Mouse (Mus musculus): Measurements from ENCODE around the gene Slc23a4. TPM values are rescaled to one million over a fixed set of nuclear protein-coding genes. Genes with fewer than 3 reads are reported as not detected.

Gene Slc23a4
- polyA plus RNA-seq (2012; rRNA removed) = 0.33 and 0.73 TPM in 2 replicates

DNA sequence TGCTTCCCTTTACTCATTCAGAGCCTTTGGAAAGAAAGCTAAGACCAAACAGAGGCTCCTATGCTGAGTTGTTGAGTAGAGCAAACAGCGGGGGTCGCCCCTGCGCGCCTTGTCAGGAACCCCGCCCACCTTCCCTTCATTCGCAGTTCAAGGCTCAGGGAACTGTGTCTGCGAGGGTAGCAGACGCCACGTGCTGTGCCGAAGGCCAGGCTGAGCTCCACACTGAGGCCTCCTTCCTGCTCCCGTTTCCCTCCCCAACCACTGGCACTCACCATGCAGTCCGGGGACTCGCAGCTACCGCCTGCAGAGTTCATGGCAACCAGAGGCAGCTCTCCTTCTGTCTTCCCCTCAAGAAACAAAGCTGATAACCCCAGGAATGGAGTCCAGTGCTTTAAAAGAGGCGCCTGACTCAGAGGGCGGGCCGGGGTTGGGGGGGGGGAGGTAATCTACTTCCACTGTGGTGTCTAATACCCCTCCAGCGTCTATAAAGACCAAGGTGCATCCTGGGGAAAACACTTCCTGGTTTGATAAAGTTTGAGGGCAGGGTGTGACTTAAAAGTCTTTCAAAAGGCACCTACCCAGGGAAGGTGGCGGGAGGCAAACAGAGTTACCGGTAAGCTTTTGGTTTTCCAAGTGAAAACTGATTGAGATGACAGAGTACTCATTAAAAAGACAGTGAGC, at the start of gene Slc23a4:
Slc23a4 (minus strand) TSS at position 324 of the 681 bp plus-strand sequence.
- Histone ChIP-seq H3K36me3 (ENCODE audit: control insufficient read depth, insufficient read depth, low read length) (no peaks in the 10 kb centered on the region), H3K4me3 (ENCODE audit: extremely low read depth, insufficient read depth, insufficient read length) (no peak within 1 kb of the TSS), H3K27ac (ENCODE audit: insufficient read depth, low read length) (no peak within 1 kb of the TSS), H3K27me3 (ENCODE audit: control insufficient read depth, insufficient read depth, low read length) (no peaks in the 10 kb centered on the region), H3K4me1 (ENCODE audit: control insufficient read depth, insufficient read depth, insufficient read length) (no peaks in the 10 kb centered on the region; the same call in 1 of the 2 replicates)
- 26% methylated on average over 20 of the region's 20 CpGs for WGBS
- TF ChIP-seq POLR2A (IDR thresholded peaks at IDR 0.05; ENCODE audit: low read depth, low read length) (no peak), CTCF (IDR thresholded peaks at IDR 0.05; ENCODE audit: extremely low read depth, insufficient read depth, insufficient read length, insufficient replicate concordance) (no peak)
- no peak for DNase-seq (ENCODE audit: low read depth in 1 of 2, low spot score in 2 of 2)

DNA sequence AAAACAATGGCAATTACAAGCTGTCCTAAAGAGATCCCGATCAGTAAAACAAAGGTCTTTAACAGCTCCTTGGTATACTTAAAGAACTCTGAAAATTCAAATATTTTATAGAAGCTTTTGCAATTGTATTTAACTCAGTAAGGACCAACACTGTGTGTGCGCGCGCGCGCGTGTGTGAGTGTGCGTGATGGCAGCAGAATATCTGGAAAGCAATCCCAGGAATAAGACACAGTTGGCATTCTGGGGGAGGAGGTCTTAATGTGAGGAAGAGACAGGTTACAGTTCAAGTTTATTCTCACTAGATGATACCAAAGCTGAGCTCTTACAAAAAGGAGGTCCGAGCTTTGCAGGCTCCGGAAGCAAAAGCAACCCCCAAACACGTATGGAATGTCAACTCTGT, 45.1 kb upstream of the Slc23a4 start:
- Histone ChIP-seq H3K36me3 (ENCODE audit: control insufficient read depth, insufficient read depth, low read length) (peaks cover 1% of the 10 kb centered on the region; the same call in 1 of the 2 replicates), H3K27me3 (ENCODE audit: control insufficient read depth, insufficient read depth, low read length) (no peaks in the 10 kb centered on the region), H3K4me1 (ENCODE audit: control insufficient read depth, insufficient read depth, insufficient read length) (no peaks in the 10 kb centered on the region), H3K4me3 (ENCODE audit: extremely low read depth, insufficient read depth, insufficient read length) (no peak overlapping the region), H3K27ac (ENCODE audit: insufficient read depth, low read length) (no peak overlapping the region)
- TF ChIP-seq POLR2A (IDR thresholded peaks at IDR 0.05; ENCODE audit: low read depth, low read length) (no peak), CTCF (IDR thresholded peaks at IDR 0.05; ENCODE audit: extremely low read depth, insufficient read depth, insufficient read length, insufficient replicate concordance) (no peak)
- 97% methylated on average over 11 of the region's 11 CpGs for WGBS
- no peak for DNase-seq (ENCODE audit: low read depth in 1 of 2, low spot score in 2 of 2)

DNA sequence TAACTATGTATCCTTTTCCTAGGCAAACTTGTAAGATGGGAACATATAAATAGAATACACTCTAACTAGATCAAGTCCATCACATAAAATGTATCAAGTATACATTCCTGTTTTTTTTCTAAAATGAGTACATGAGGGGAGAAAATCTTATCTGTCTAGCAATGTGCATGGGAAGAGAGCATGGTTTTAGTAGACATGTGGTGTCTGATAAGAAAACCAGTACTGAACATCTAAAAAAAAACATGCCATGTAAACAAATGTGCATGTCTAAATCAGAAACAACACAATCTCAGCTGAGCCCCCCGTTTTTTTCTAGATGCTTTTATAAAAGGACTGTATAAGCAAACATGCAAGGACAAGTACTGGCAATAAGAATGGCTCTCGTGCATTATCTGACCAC, 44.5 kb upstream of the Slc23a4 start:
- H3K27ac ChIP-seq (ENCODE audit: insufficient read depth, low read length) = no peak overlapping the region
- peaks cover 1% of the 10 kb centered on the region; the same call in 1 of the 2 replicates for H3K36me3 ChIP-seq (ENCODE audit: control insufficient read depth, insufficient read depth, low read length)

DNA sequence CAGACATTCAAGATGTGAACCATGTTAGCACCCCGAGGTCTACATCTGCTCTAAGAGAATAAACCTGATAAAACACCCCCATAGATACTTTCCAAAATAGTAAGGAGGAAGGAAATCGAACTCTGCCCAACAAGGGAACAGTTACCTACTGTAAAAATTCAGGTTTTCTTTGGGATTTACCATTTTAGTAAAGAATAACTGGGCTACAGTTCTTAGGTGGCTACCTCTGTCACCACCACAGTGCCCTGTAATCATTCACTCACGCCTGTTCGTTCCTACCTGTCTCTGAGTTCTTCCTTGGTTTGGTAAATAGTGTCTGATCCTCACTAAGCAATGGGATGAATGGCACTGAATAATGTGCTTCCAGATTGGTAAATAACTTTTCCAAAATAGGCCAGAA, 42.6 kb upstream of the Slc23a4 start:
- no peak for DNase-seq (ENCODE audit: low read depth in 1 of 2, low spot score in 2 of 2)
- Histone ChIP-seq H3K27me3 (ENCODE audit: control insufficient read depth, insufficient read depth, low read length) (no peaks in the 10 kb centered on the region), H3K36me3 (ENCODE audit: control insufficient read depth, insufficient read depth, low read length) (peaks cover 2% of the 10 kb centered on the region; the same call in 1 of the 2 replicates), H3K4me1 (ENCODE audit: control insufficient read depth, insufficient read depth, insufficient read length) (no peaks in the 10 kb centered on the region), H3K4me3 (ENCODE audit: extremely low read depth, insufficient read depth, insufficient read length) (no peak overlapping the region), H3K27ac (ENCODE audit: insufficient read depth, low read length) (no peak overlapping the region)
- WGBS = 96% methylated on average over 4 of the region's 4 CpGs
- TF ChIP-seq POLR2A (IDR thresholded peaks at IDR 0.05; ENCODE audit: low read depth, low read length) (no peak), CTCF (IDR thresholded peaks at IDR 0.05; ENCODE audit: extremely low read depth, insufficient read depth, insufficient read length, insufficient replicate concordance) (no peak)

More for the DNA sequence above, 44.5 kb upstream of the Slc23a4 start:
- DNase-seq (ENCODE audit: low read depth in 1 of 2, low spot score in 2 of 2) = no peak
- no peaks in the 10 kb centered on the region for H3K27me3 ChIP-seq (ENCODE audit: control insufficient read depth, insufficient read depth, low read length)
- no peak for TF ChIP-seq POLR2A (IDR thresholded peaks at IDR 0.05; ENCODE audit: low read depth, low read length)
- TF ChIP-seq CTCF (IDR thresholded peaks at IDR 0.05; ENCODE audit: extremely low read depth, insufficient read depth, insufficient read length, insufficient replicate concordance) = no peak
- H3K4me3 ChIP-seq (ENCODE audit: extremely low read depth, insufficient read depth, insufficient read length) = no peak overlapping the region
- H3K4me1 ChIP-seq (ENCODE audit: control insufficient read depth, insufficient read depth, insufficient read length) = no peaks in the 10 kb centered on the region
- WGBS = 91% methylated on average over 2 of the region's 2 CpGs

DNA sequence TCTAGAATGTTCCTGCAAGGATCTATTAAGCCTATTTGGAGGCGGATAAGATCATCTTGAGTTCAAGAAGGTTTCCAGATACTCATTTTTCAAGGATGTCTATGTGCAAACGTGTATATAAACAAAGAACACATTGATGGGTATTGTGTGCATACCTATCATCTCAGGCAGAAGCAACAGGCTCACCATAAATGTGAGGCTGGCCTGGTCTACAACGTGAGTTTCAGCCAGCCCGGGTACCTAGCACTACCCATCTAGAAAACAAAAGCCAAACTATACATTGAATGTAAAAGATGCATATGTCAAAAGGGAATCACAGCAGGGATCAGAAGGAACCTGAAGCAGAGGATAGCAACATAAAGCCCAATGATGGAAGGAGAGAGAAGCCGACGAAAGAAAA, 42.0 kb upstream of the Slc23a4 start:
- Histone ChIP-seq H3K27me3 (ENCODE audit: control insufficient read depth, insufficient read depth, low read length) (no peaks in the 10 kb centered on the region), H3K36me3 (ENCODE audit: control insufficient read depth, insufficient read depth, low read length) (peaks cover 2% of the 10 kb centered on the region; the same call in 1 of the 2 replicates), H3K27ac (ENCODE audit: insufficient read depth, low read length) (no peak overlapping the region), H3K4me1 (ENCODE audit: control insufficient read depth, insufficient read depth, insufficient read length) (no peaks in the 10 kb centered on the region), H3K4me3 (ENCODE audit: extremely low read depth, insufficient read depth, insufficient read length) (no peak overlapping the region)
- no peak for DNase-seq (ENCODE audit: low read depth in 1 of 2, low spot score in 2 of 2)
- 95% methylated on average over 6 of the region's 6 CpGs for WGBS
- TF ChIP-seq POLR2A (IDR thresholded peaks at IDR 0.05; ENCODE audit: low read depth, low read length) = no peak
- no peak for TF ChIP-seq CTCF (IDR thresholded peaks at IDR 0.05; ENCODE audit: extremely low read depth, insufficient read depth, insufficient read length, insufficient replicate concordance)

DNA sequence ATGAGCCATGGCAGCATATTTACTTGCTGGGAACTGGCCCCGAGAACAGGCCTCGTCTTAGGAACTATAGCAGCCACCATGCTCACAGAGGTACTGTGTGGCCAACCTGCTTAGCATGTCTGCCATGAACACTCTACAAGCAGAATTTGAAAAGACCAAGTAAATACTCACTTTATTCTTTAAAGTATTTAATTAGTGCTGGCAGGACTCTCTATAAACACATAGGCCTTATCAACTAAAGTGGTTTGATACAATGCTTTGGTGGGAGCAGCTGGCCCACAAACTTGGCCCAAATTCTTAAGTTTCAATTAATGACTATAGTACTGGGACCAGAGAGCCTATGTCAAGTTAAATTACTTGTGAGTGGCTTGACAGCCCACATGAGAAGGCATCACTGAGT, 39.8 kb upstream of the Slc23a4 start:
- Histone ChIP-seq H3K4me1 (ENCODE audit: control insufficient read depth, insufficient read depth, insufficient read length) (no peaks in the 10 kb centered on the region), H3K36me3 (ENCODE audit: control insufficient read depth, insufficient read depth, low read length) (peaks cover 4% of the 10 kb centered on the region), H3K27me3 (ENCODE audit: control insufficient read depth, insufficient read depth, low read length) (no peaks in the 10 kb centered on the region), H3K27ac (ENCODE audit: insufficient read depth, low read length) (no peak overlapping the region), H3K4me3 (ENCODE audit: extremely low read depth, insufficient read depth, insufficient read length) (no peak overlapping the region)
- no peak for DNase-seq (ENCODE audit: low read depth in 1 of 2, low spot score in 2 of 2)
- WGBS = 88% methylated on average over 2 of the region's 2 CpGs
- TF ChIP-seq POLR2A (IDR thresholded peaks at IDR 0.05; ENCODE audit: low read depth, low read length) = no peak
- TF ChIP-seq CTCF (IDR thresholded peaks at IDR 0.05; ENCODE audit: extremely low read depth, insufficient read depth, insufficient read length, insufficient replicate concordance) = no peak

DNA sequence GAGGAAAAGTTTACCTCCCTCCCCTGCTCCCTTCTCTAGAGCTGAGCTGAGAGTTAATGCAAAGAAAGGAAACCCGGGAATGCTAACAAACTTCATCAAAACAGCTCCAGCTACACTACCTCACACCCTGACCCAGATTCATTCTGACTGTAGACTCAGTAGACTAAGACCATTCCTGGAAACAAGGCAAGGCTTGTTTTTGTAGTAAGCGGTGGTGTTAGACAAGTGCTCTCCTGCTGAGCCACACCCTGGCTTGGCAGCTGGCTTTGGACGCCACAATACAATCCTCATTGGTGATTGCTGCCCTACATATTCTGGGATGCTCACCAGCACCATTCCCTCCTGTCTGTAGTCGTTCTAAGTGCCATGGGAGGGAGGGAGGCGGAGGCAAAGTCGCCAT, 39.1 kb upstream of the Slc23a4 start:
- TF ChIP-seq POLR2A (IDR thresholded peaks at IDR 0.05; ENCODE audit: low read depth, low read length) (no peak), CTCF (IDR thresholded peaks at IDR 0.05; ENCODE audit: extremely low read depth, insufficient read depth, insufficient read length, insufficient replicate concordance) (no peak)
- no peaks in the 10 kb centered on the region for H3K4me1 ChIP-seq (ENCODE audit: control insufficient read depth, insufficient read depth, insufficient read length)
- WGBS = 94% methylated on average over 6 of the region's 6 CpGs
- DNase-seq (ENCODE audit: low read depth in 1 of 2, low spot score in 2 of 2) = no peak
- peaks cover 7% of the 10 kb centered on the region for H3K36me3 ChIP-seq (ENCODE audit: control insufficient read depth, insufficient read depth, low read length)
- H3K27ac ChIP-seq (ENCODE audit: insufficient read depth, low read length) = no peak overlapping the region
- no peaks in the 10 kb centered on the region for H3K27me3 ChIP-seq (ENCODE audit: control insufficient read depth, insufficient read depth, low read length)
- no peak overlapping the region for H3K4me3 ChIP-seq (ENCODE audit: extremely low read depth, insufficient read depth, insufficient read length)
